Mouse (Mus musculus): ENCODE data around the gene Kcnq2.

Kcnq2 gene

DNA sequence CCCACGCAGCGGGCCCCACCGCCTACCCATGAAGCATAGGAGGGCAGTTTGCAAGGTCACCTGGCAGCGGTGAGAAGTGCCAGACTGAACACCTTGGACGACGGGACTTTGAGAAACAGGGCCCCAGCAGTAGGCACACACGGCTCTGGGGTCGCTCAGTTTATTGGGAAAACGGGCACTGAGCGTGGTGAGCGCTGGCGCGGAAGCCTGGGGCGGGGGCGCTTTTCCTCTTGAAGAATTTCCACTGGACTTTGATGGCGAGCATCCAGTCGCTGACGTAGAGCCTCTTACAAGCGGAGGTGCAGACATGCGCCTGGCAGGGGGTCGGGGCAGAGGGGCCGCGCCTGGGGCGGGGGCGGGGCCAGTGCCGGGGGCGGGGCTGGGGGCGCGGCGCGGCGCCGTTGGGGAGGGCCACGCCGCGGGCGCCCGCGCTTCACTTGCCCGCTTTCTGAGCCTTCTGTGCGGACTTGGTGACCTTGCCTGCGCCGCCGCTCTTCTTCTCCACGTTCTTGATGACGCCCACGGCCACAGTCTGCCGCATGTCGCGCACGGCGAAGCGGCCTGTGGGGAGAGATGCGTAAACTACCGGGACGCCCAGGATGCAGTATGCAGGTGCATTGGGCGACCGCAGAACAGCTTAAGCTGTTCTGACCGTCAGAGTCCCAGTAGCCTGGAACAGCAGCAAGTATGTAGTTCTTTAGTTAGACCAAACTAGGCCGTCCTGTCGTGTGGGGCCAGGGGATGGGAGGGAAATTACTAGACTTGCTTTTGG lies 12.6 kb upstream of the Kcnq2 start:
- in situ Hi-C loops (cut with MboI, MseI): no loop called here

DNA sequence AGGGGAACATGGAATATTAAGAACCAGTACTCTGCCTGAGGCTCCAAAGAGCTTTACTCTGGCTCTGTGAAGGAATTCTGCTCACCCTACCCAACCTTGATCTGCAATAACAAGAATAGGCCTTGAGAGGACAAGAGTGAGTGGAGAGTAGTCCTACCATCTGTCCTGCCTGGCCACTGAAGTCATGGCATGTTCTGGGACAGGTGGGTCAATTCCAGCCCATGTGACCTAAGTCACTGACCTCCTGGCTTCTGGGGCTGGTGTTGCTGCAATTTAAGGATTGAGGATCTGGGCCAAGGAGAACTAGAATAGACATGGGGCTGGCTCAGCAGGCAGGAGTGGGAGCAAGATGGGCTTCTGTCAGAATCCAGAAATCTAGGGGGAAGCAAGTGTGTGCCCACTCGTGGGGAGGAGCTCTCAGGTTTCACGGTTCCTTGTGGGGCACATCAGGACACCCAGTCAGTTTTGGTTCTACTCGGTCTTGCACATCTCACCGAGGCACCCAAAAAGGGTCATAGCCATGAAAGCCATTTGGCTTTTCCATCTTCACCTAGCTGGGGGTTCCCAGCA lies 12.0 kb upstream of the Kcnq2 start:
- in situ Hi-C loops (cut with MboI, MseI): no loop called here

- in situ Hi-C loops (cut with MboI, MseI): no loop called here
Measured at GRCm38 (mm10) chr2:181144675-181145074, 9.6 kb upstream of the Kcnq2 start.

- in situ Hi-C loops (cut with MboI, MseI): no loop called here
Measured at GRCm38 (mm10) chr2:181143509-181144276, 8.6 kb upstream of the Kcnq2 start.

DNA sequence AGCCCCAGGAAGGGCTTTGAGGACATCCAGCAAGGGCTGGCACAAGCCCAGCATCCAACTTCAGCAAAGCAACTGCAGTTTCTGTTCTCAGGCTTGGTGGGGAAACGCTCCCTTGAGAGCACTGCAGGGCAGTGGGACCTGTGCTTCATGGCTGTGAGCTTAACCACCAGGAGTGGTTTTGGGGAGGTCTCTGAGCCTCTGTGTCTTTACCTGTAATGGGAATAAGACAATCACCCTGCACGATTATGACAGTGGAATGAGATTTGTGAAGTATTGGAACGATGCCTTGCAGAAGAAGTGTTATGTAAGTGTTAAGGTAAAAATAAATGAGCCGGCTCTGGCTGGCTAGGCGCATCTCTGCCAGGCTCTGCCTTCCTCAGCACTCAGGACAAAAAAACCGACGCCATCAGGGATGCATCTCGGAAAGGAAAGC lies 7.6 kb upstream of the Kcnq2 start:
- in situ Hi-C loops (cut with MboI, MseI): no loop called here

GRCm38 (mm10) chr2:181139641-181140193 lies 4.6 kb upstream of the Kcnq2 start:
- in situ Hi-C loops (cut with MboI, MseI): no loop called here

DNA sequence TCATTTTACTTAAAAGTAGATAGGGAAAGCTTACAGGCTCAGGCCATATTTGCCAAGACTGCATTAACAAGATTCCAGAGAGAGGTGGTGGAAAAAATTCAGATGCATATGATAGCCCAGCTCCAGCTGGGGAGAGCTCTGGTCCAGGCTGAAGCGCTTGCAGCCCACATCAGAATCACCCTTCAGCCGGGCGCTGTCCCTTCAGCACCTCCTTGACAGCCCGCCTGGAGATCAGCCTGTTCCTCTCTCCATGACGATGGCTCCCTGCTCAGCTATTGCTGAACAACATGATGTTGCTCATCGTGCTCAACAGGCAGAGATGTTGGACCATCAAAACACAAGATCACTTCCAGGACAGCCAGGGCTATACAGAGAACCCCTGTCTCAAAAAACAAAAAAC lies 1.8 kb upstream of the Kcnq2 start:
- in situ Hi-C loops (cut with MboI, MseI): no loop called here

- in situ Hi-C loops (cut with MboI, MseI): no loop called here
Measured at GRCm38 (mm10) chr2:181135446-181135818, 332 bp upstream of the Kcnq2 start.

- in situ Hi-C loops (cut with MboI, MseI): no loop called here
Measured at GRCm38 (mm10) chr2:181133837-181134590, 1.1 kb downstream of the Kcnq2 start.

- in situ Hi-C loops (cut with MboI, MseI): no loop called here
Measured at GRCm38 (mm10) chr2:181130245-181130644, 4.9 kb downstream of the Kcnq2 start.

DNA sequence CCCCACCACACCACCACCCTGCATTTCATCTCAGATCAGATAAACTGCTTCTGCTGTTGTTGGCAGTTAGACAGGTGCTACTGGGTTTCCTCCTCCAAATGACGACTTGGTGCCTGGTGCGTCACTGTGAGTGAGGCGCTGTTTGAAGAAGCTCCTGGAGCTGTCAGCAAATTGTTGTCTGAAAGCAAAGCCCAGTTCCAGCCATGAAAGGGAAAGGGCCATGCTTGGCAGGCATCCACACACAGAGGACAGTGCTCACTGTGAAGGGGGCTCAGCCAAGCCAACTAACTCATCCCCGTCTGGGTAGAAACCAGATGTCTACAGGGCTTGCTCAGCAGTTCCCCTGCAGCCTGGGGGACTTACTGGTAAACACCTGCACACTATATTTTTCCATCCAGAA lies 6.1 kb downstream of the Kcnq2 start:
- in situ Hi-C loops (cut with MboI, MseI): no loop called here

- in situ Hi-C loops (cut with MboI, MseI): no loop called here
Measured at GRCm38 (mm10) chr2:181127786-181128185, 7.3 kb downstream of the Kcnq2 start.

- in situ Hi-C loops (cut with MboI, MseI): no loop called here
Measured at GRCm38 (mm10) chr2:181125726-181126455, 9.2 kb downstream of the Kcnq2 start.

DNA sequence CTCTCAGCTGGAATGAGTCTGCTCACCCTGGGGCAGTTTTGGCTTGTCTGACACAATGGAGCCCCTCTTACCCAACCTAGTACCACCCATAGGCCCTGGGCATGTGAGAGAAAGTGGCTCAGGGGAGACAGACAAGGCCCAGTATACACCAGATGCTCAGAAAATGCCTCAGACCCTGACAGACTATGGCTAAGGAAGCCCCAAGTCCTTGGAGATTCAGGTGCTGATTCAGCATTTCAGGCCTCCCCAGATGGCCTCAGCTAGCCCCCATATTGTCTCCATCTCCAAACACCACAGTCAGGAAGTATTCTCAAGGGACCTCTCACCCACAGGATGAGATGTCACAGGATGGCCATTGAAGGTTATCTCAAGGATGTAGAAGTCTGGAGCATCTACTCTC lies 12.5 kb downstream of the Kcnq2 start:
- in situ Hi-C loops (cut with MboI, MseI): no loop called here

GRCm38 (mm10) chr2:181120922-181121449 lies 14.1 kb downstream of the Kcnq2 start:
- in situ Hi-C loops (cut with MboI, MseI): no loop called here

GRCm38 (mm10) chr2:181119952-181120351 lies 15.1 kb downstream of the Kcnq2 start:
- in situ Hi-C loops (cut with MboI, MseI): no loop called here

DNA sequence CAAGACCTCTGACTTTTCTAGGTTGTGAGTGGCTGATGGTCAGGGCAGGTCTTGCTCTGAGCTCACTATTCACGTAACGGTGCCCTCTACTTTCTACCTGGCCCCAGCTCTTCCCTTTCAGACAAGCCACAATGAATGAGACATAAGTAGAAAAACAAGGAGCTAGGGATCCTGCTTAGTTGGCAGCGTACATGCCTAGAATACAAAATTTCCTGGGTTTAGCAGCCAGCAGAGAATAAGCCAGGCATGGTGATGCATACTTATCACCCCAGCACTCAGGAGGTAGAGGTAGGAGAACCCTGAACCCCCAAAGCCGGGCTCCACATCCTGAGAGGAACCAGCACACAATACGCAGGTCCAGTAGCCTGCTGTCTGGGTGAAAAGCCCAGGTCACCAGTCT lies 18.7 kb downstream of the Kcnq2 start:
- in situ Hi-C loops (cut with MboI, MseI): no loop called here

DNA sequence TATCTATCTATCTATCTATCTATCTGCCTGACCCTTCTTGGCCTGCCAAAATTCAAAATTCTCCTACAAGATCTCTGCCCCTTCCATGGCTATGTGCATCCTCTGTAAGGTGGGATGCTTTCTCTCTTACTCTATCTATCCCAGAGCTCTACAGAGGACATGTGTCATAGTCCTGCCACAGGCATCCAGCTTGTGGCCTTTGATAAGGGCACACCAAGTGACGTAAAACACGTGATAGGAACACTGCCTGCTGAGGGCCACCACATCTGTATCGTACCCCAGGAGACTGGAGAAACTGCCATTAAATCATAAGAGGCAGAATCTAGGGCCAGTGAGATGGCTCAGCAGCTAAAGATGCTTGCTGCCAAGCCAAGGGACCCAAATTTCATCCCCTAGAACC lies 19.7 kb downstream of the Kcnq2 start:
- in situ Hi-C loops (cut with MboI, MseI): no loop called here

GRCm38 (mm10) chr2:181113762-181114361 lies 21.2 kb downstream of the Kcnq2 start:
- in situ Hi-C loops (cut with MboI, MseI): no loop called here

DNA sequence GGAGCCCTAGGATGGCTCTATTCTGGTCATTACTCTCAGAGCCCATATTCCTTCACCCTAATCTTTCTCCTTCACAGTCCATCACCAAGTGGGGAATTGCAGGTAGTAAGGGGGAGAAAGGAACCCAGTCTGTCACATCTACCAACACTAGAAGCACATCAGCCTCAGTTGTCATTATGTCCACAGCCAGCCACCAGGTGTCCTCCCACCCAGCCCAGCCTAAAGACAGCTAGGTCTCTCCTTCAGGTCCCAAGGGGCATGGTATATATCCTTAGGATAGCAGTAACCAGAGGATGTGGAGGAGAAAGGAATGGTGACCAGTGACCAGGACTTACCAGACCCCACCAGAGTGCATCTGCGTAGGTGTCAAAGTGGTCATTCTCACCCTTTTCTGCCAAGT lies 23.4 kb downstream of the Kcnq2 start:
- in situ Hi-C loops (cut with MboI, MseI): no loop called here
